Comparison of ENCODE assay signal across 8 mouse cellular contexts in genomic region chr17:15065391-15066024, GRCm38 (mm10). TPM values are rescaled to one million over a fixed set of nuclear protein-coding genes. Genes with fewer than 3 reads are reported as not detected.
DNase-seq lines count a peak whose midpoint lies in the region; ATAC-seq lines count a peak whose summit lies in the region.

No protein-coding gene starts in this region.

- H3K9ac ChIP-seq in midbrain, embryonic 16.5 days (ENCODE audit: low read depth, low read length) = peak overlapping the region; percentile 58

- ATAC-seq in midbrain, embryonic 16.5 days = peak; percentile 87

- peak overlapping the region; percentile 18; the same call in 1 of the 2 replicates for H3K4me3 ChIP-seq in limb, embryonic 10.5 days
- peak overlapping the region; percentile 10; the same call in 1 of the 2 replicates for H3K4me3 ChIP-seq in midbrain, embryonic 16.5 days (ENCODE audit: low read depth, low read length)

- 40% methylated on average over 13 of the region's 13 CpGs for WGBS in limb, embryonic 10.5 days
- WGBS in midbrain, embryonic 16.5 days = 39% methylated on average over 13 of the region's 13 CpGs

- DNase-seq in thymus, postnatal 0 days (ENCODE audit: low spot score) = peak; percentile 13
- DNase-seq in thymus, adult 18-20 months = no peak
- peak; percentile 60 to 70 for DNase-seq in cerebellum, postnatal 25 days
- peak; percentile 75 for DNase-seq in gastrocnemius, adult 18-20 months (ENCODE audit: low spot score)
- DNase-seq in hindlimb bud, embryonic 11.5 days (ENCODE audit: extremely low spot score, low read depth, low spot score) = peak; percentile 52
- peak; percentile 80 for DNase-seq in limb, embryonic 10.5 days (ENCODE audit: low spot score)
- DNase-seq in telencephalon, adult 2 months (ENCODE audit: low read depth, low spot score) = peak; percentile 66

- peak overlapping the region; percentile 54 for H3K4me2 ChIP-seq in midbrain, embryonic 16.5 days (ENCODE audit: low read length)

- peaks cover 8% of the 10 kb centered on the region for H3K4me1 ChIP-seq in limb, embryonic 10.5 days
- H3K4me1 ChIP-seq in midbrain, embryonic 16.5 days (ENCODE audit: control insufficient read depth, insufficient read depth, low read length) = peaks cover 9% of the 10 kb centered on the region; the same call in 1 of the 2 replicates

- H3K27me3 ChIP-seq in limb, embryonic 10.5 days (ENCODE audit: low read depth, poor library complexity, severe bottlenecking) = no peaks in the 10 kb centered on the region
- H3K27me3 ChIP-seq in midbrain, embryonic 16.5 days (ENCODE audit: control insufficient read depth, insufficient read depth, low read depth, low read length) = no peaks in the 10 kb centered on the region

- peaks cover 26% of the 10 kb centered on the region for H3K36me3 ChIP-seq in limb, embryonic 10.5 days
- H3K36me3 ChIP-seq in midbrain, embryonic 16.5 days (ENCODE audit: control insufficient read depth, insufficient read depth, low read length) = peaks cover 7% of the 10 kb centered on the region; the same call in 1 of the 2 replicates

- H3K9me3 ChIP-seq in limb, embryonic 10.5 days (replicated peaks) = no peaks in the 10 kb centered on the region
- H3K9me3 ChIP-seq in midbrain, embryonic 16.5 days (replicated peaks; ENCODE audit: control insufficient read depth, low read length, poor library complexity, severe bottlenecking) = no peaks in the 10 kb centered on the region

- H3K27ac ChIP-seq in limb, embryonic 10.5 days = peak overlapping the region; percentile 68; the same call in 1 of the 2 replicates
- H3K27ac ChIP-seq in midbrain, embryonic 16.5 days (ENCODE audit: low read length) = peak overlapping the region; percentile 72

RNA-seq across cellular contexts. Expression of gene Gm3448, which starts 24.2 kb away (rescaled TPM):
- 5.8 and 9.0 TPM in 2 replicates for polyA plus RNA-seq in thymus, postnatal 0 days (2015; fragmentation: Nextera tagmentation; extraction: Ambion mirVana)
- total RNA-seq in gastrocnemius, adult 18-20 months (2021) = under 1 TPM; 0.57 to 0.98 TPM
- 3.7 and 3.9 TPM in 2 replicates for polyA plus RNA-seq in limb, embryonic 10.5 days (2016; fragmentation: Nextera tagmentation; extraction: Ambion mirVana)
- polyA plus RNA-seq in midbrain, embryonic 16.5 days (2015; fragmentation: Nextera tagmentation; extraction: Ambion mirVana) = 4.7 and 5.6 TPM in 2 replicates

RNA-seq across cellular contexts. Expression of gene Tcte3, which starts 24.2 kb away (rescaled TPM):
- polyA plus RNA-seq in thymus, postnatal 0 days (2015; fragmentation: Nextera tagmentation; extraction: Ambion mirVana) = 2.1 and 2.7 TPM in 2 replicates
- not detected for total RNA-seq in gastrocnemius, adult 18-20 months (2021)
- polyA plus RNA-seq in limb, embryonic 10.5 days (2016; fragmentation: Nextera tagmentation; extraction: Ambion mirVana) = 1.5 TPM in 1 of 2 replicates, not detected in the other
- polyA plus RNA-seq in midbrain, embryonic 16.5 days (2015; fragmentation: Nextera tagmentation; extraction: Ambion mirVana) = 0.50 TPM in 1 of 2 replicates, not detected in the other

RNA-seq across cellular contexts. Expression of gene Ermard, which starts 24.5 kb away (rescaled TPM):
- 63.6 and 89.5 TPM in 2 replicates for polyA plus RNA-seq in thymus, postnatal 0 days (2015; fragmentation: Nextera tagmentation; extraction: Ambion mirVana)
- total RNA-seq in gastrocnemius, adult 18-20 months (2021) = 10 to 100 TPM; 13.1 to 18.7 TPM
- 76.1 and 100.0 TPM in 2 replicates for polyA plus RNA-seq in limb, embryonic 10.5 days (2016; fragmentation: Nextera tagmentation; extraction: Ambion mirVana)
- 74.3 and 89.8 TPM in 2 replicates for polyA plus RNA-seq in midbrain, embryonic 16.5 days (2015; fragmentation: Nextera tagmentation; extraction: Ambion mirVana)

RNA-seq across cellular contexts. Expression of gene Gm3435, which starts 55.5 kb away (rescaled TPM):
- polyA plus RNA-seq in thymus, postnatal 0 days (2015; fragmentation: Nextera tagmentation; extraction: Ambion mirVana) = 8.5 and 13.8 TPM in 2 replicates
- total RNA-seq in gastrocnemius, adult 18-20 months (2021) = 1 to 10 TPM; 1.9 to 2.3 TPM
- 4.8 and 4.9 TPM in 2 replicates for polyA plus RNA-seq in limb, embryonic 10.5 days (2016; fragmentation: Nextera tagmentation; extraction: Ambion mirVana)
- polyA plus RNA-seq in midbrain, embryonic 16.5 days (2015; fragmentation: Nextera tagmentation; extraction: Ambion mirVana) = 9.2 and 10.3 TPM in 2 replicates

Comparison
In these comparisons a context has a peak if more than half of its experiments do, and no peak if none do; other contexts are left out.
1. DNase-seq: peak in thymus, postnatal 0 days (single experiment), cerebellum, postnatal 25 days (2 of 2), gastrocnemius, adult 18-20 months (single experiment), hindlimb bud, embryonic 11.5 days (single experiment), limb, embryonic 10.5 days (single experiment) and telencephalon, adult 2 months (single experiment); none in thymus, adult 18-20 months (0 of 2).